Mouse (Mus musculus): ENCODE results near the gene Cplx1. TPM values are rescaled to one million over a fixed set of nuclear protein-coding genes. Genes with fewer than 3 reads are reported as not detected.

The Cplx1 gene
- 0.67 TPM for polyA plus RNA-seq (2014; fragmentation: Illumina TruSeq; extraction: RNeasy Lipid Tissue Mini Kit (QIAGEN cat#74804); ENCODE audit: low read depth, low replicate concordance)

DNA sequence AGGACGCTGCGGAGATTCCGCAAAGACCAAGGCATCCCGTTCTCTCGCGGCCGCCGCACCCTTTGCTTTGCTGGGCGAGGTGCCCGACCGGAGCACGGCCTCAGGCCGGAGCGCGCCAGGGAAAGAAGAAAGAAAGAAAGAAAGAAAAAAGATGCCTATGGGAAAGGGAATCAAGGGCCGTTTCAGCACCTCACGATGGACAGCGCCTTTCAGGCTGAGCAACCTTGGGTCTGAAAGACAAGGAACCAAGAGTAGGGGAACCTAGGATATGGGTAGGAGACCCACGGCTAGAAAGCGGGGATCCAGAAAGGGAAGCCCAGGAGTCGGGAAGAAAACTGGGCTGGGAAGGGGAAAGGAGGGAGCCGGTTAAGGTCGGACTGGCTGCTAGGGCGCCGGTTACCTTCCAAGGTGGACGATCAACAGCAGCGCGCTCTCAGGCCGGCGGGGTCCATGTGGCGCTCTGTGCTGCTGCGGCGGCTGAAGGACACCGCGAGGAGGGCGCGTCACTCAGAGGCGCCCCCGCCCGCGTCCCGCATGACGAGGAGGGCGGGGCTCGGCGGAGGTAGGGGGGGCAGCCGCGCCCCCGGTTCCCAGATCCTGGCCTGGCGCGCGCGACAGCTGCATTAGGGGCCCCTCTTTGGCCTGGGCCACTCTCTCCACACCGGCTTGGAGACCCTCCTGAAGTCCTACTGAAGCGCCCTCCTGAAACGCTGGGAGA lies at the start of gene Cplx1:
Gene Cplx1 (minus strand): TSS at position 536 of the 718 bp plus-strand sequence.

Other genes with a start within 250 kb of the Cplx1 start
- gene Pigg, start 237.4 kb downstream of the Cplx1 start, polyA plus RNA-seq (2014; fragmentation: Illumina TruSeq; extraction: RNeasy Lipid Tissue Mini Kit (QIAGEN cat#74804); ENCODE audit: low read depth, low replicate concordance), result 11.9 TPM
- gene Gm42517, start 182.1 kb downstream of the Cplx1 start, polyA plus RNA-seq (2014; fragmentation: Illumina TruSeq; extraction: RNeasy Lipid Tissue Mini Kit (QIAGEN cat#74804); ENCODE audit: low read depth, low replicate concordance), result 1.7 TPM
- not detected for gene Pde6b, start 161.6 kb downstream of the Cplx1 start, polyA plus RNA-seq (2014; fragmentation: Illumina TruSeq; extraction: RNeasy Lipid Tissue Mini Kit (QIAGEN cat#74804); ENCODE audit: low read depth, low replicate concordance)
- 435 TPM for gene Atp5k, start 115.6 kb downstream of the Cplx1 start, polyA plus RNA-seq (2014; fragmentation: Illumina TruSeq; extraction: RNeasy Lipid Tissue Mini Kit (QIAGEN cat#74804); ENCODE audit: low read depth, low replicate concordance)
- 5.0 TPM for gene Mfsd7a, start 101.1 kb downstream of the Cplx1 start, polyA plus RNA-seq (2014; fragmentation: Illumina TruSeq; extraction: RNeasy Lipid Tissue Mini Kit (QIAGEN cat#74804); ENCODE audit: low read depth, low replicate concordance)
- gene Pcgf3, start 88.8 kb downstream of the Cplx1 start, polyA plus RNA-seq (2014; fragmentation: Illumina TruSeq; extraction: RNeasy Lipid Tissue Mini Kit (QIAGEN cat#74804); ENCODE audit: low read depth, low replicate concordance), result 11.3 TPM
- gene Gak, start 79.7 kb upstream of the Cplx1 start, polyA plus RNA-seq (2014; fragmentation: Illumina TruSeq; extraction: RNeasy Lipid Tissue Mini Kit (QIAGEN cat#74804); ENCODE audit: low read depth, low replicate concordance), result 66.0 TPM
- gene Tmem175, start 79.7 kb upstream of the Cplx1 start, polyA plus RNA-seq (2014; fragmentation: Illumina TruSeq; extraction: RNeasy Lipid Tissue Mini Kit (QIAGEN cat#74804); ENCODE audit: low read depth, low replicate concordance), result 34.5 TPM
- 23.0 TPM for gene Idua, start 110.3 kb upstream of the Cplx1 start, polyA plus RNA-seq (2014; fragmentation: Illumina TruSeq; extraction: RNeasy Lipid Tissue Mini Kit (QIAGEN cat#74804); ENCODE audit: low read depth, low replicate concordance)
- gene Dgkq, start 119.6 kb upstream of the Cplx1 start, polyA plus RNA-seq (2014; fragmentation: Illumina TruSeq; extraction: RNeasy Lipid Tissue Mini Kit (QIAGEN cat#74804); ENCODE audit: low read depth, low replicate concordance), result 12.9 TPM
- not detected for gene Slc26a1, start 125.5 kb upstream of the Cplx1 start, polyA plus RNA-seq (2014; fragmentation: Illumina TruSeq; extraction: RNeasy Lipid Tissue Mini Kit (QIAGEN cat#74804); ENCODE audit: low read depth, low replicate concordance)
- 87.8 TPM for gene Fgfrl1, start 142.4 kb upstream of the Cplx1 start, polyA plus RNA-seq (2014; fragmentation: Illumina TruSeq; extraction: RNeasy Lipid Tissue Mini Kit (QIAGEN cat#74804); ENCODE audit: low read depth, low replicate concordance)
- gene Rnf212, start 225.0 kb upstream of the Cplx1 start, polyA plus RNA-seq (2014; fragmentation: Illumina TruSeq; extraction: RNeasy Lipid Tissue Mini Kit (QIAGEN cat#74804); ENCODE audit: low read depth, low replicate concordance), result not detected
- not detected for gene Tmed11, start 245.3 kb upstream of the Cplx1 start, polyA plus RNA-seq (2014; fragmentation: Illumina TruSeq; extraction: RNeasy Lipid Tissue Mini Kit (QIAGEN cat#74804); ENCODE audit: low read depth, low replicate concordance)

Data from adipose tissue, adult 10 weeks (tissue).